Mouse (Mus musculus): ENCODE results near the gene Fgf18. TPM values are rescaled to one million over a fixed set of nuclear protein-coding genes. Genes with fewer than 3 reads are reported as not detected.

Gene Fgf18
- polyA plus RNA-seq, 1 experiment = 1.2 TPM

- DNase-seq (ENCODE audit: low spot score) = no peak
Observed at GRCm38 (mm10) chr11:33070520-33070919, 76.7 kb downstream of the Fgf18 start.

Other genes starting within 250 kb of the Fgf18 start
- gene Npm1, start 15.8 kb upstream of the Fgf18 start, polyA plus RNA-seq (2012; rRNA removed) = 295 and 406 TPM in 2 replicates
- gene Tlx3, start 56.2 kb upstream of the Fgf18 start, polyA plus RNA-seq (2012; rRNA removed) = not detected in 2 replicates
- 0.07 TPM in 1 of 2 replicates, not detected in the other for gene Gm12117, start 129.3 kb upstream of the Fgf18 start, polyA plus RNA-seq (2012; rRNA removed)